Mouse (Mus musculus): ENCODE results near the gene Cpz. TPM values are rescaled to one million over a fixed set of nuclear protein-coding genes. Genes with fewer than 3 reads are reported as not detected.

Gene Cpz
- polyA plus RNA-seq, 1 experiment from 2014 or later: 0.92 TPM

GRCm38 (mm10) chr5:35465966-35466635 lies 59.4 kb downstream of the Cpz start:
- Histone ChIP-seq H3K36me3 (replicated peaks) (no peaks in the 10 kb centered on the region), H3K9me3 (replicated peaks) (no peaks in the 10 kb centered on the region), H3K27ac (replicated peaks) (no peak overlapping the region), H3K4me1 (replicated peaks) (no peaks in the 10 kb centered on the region), H3K4me2 (no peak overlapping the region), H3K27me3 (peaks cover 11% of the 10 kb centered on the region; the same call in 1 of the 2 replicates), H3K9ac (no peak overlapping the region), H3K4me3 (replicated peaks) (no peak overlapping the region)
- 40% methylated on average over 21 of the region's 21 CpGs for WGBS (ENCODE audit: insufficient replicate concordance)
- no peak for ATAC-seq (ENCODE audit: insufficient read depth)

GRCm38 (mm10) chr5:35462081-35462480 lies 63.4 kb downstream of the Cpz start:
- Histone ChIP-seq H3K9ac (no peak overlapping the region), H3K4me1 (replicated peaks) (no peaks in the 10 kb centered on the region), H3K27ac (replicated peaks) (no peak overlapping the region), H3K4me2 (no peak overlapping the region), H3K9me3 (replicated peaks) (no peaks in the 10 kb centered on the region), H3K27me3 (peaks cover 6% of the 10 kb centered on the region; the same call in 1 of the 2 replicates), H3K4me3 (replicated peaks) (no peak overlapping the region), H3K36me3 (replicated peaks) (no peaks in the 10 kb centered on the region)
- WGBS (ENCODE audit: insufficient replicate concordance): 43% methylated on average over 8 of the region's 8 CpGs
- ATAC-seq (ENCODE audit: insufficient read depth): no peak

- no peaks in the 10 kb centered on the region for H3K9me3 ChIP-seq (replicated peaks)
- no peaks in the 10 kb centered on the region for H3K4me1 ChIP-seq (replicated peaks)
- no peak overlapping the region for H3K4me3 ChIP-seq (replicated peaks)
- WGBS (ENCODE audit: insufficient replicate concordance): 58% methylated on average over 4 of the region's 4 CpGs
- no peak overlapping the region for H3K9ac ChIP-seq
- H3K4me2 ChIP-seq: no peak overlapping the region
- ATAC-seq (ENCODE audit: insufficient read depth): no peak
- no peak overlapping the region for H3K27ac ChIP-seq (replicated peaks)
- 0 out of 2 replicates have a peak, but pooled peaks cover 4% of the 10 kb centered on the region for H3K27me3 ChIP-seq
- H3K36me3 ChIP-seq (replicated peaks): no peaks in the 10 kb centered on the region
These were observed 65.7 kb downstream of the Cpz start for GRCm38 (mm10) chr5:35459760-35460159.

- Histone ChIP-seq H3K9ac (no peak overlapping the region), H3K9me3 (replicated peaks) (no peaks in the 10 kb centered on the region), H3K27ac (replicated peaks) (no peak overlapping the region), H3K4me1 (replicated peaks) (no peaks in the 10 kb centered on the region), H3K27me3 (0 out of 2 replicates have a peak, but pooled peaks cover 4% of the 10 kb centered on the region), H3K36me3 (replicated peaks) (no peaks in the 10 kb centered on the region), H3K4me3 (replicated peaks) (no peak overlapping the region), H3K4me2 (no peak overlapping the region)
- ATAC-seq (ENCODE audit: insufficient read depth): no peak
- 43% methylated on average over 3 of the region's 3 CpGs for WGBS (ENCODE audit: insufficient replicate concordance)
These were observed 67.2 kb downstream of the Cpz start for GRCm38 (mm10) chr5:35458267-35458666.

- no peak overlapping the region for H3K9ac ChIP-seq
- no peak overlapping the region for H3K27ac ChIP-seq (replicated peaks)
- H3K27me3 ChIP-seq: 0 out of 2 replicates have a peak, but pooled peaks cover 4% of the 10 kb centered on the region
- no peaks in the 10 kb centered on the region for H3K9me3 ChIP-seq (replicated peaks)
- no peak overlapping the region for H3K4me3 ChIP-seq (replicated peaks)
- no peaks in the 10 kb centered on the region for H3K36me3 ChIP-seq (replicated peaks)
- H3K4me2 ChIP-seq: no peak overlapping the region
- ATAC-seq (ENCODE audit: insufficient read depth): no peak
- 67% methylated on average over 7 of the region's 7 CpGs for WGBS (ENCODE audit: insufficient replicate concordance)
- H3K4me1 ChIP-seq (replicated peaks): no peaks in the 10 kb centered on the region
These were observed 68.1 kb downstream of the Cpz start for GRCm38 (mm10) chr5:35457364-35457763.

- Histone ChIP-seq H3K36me3 (replicated peaks) (no peaks in the 10 kb centered on the region), H3K9ac (no peak overlapping the region), H3K27ac (replicated peaks) (no peak overlapping the region), H3K4me3 (replicated peaks) (no peak overlapping the region), H3K27me3 (0 out of 2 replicates have a peak, but pooled peaks cover 4% of the 10 kb centered on the region), H3K9me3 (replicated peaks) (no peaks in the 10 kb centered on the region), H3K4me1 (replicated peaks) (no peaks in the 10 kb centered on the region), H3K4me2 (no peak overlapping the region)
- WGBS (ENCODE audit: insufficient replicate concordance): 41% methylated on average over 17 of the region's 17 CpGs
- no peak for ATAC-seq (ENCODE audit: insufficient read depth)
These were observed 71.2 kb downstream of the Cpz start for GRCm38 (mm10) chr5:35454187-35454800.

Other genes starting within 250 kb of the Cpz start
- not detected in 2 replicates for gene Adra2c, start 247.4 kb downstream of the Cpz start, polyA plus RNA-seq (2015; fragmentation: Nextera tagmentation; extraction: Ambion mirVana)
- gene Hmx1, start 136.6 kb downstream of the Cpz start, polyA plus RNA-seq (2015; fragmentation: Nextera tagmentation; extraction: Ambion mirVana): not detected in 2 replicates
- 2.6 and 2.7 TPM in 2 replicates for gene Trmt44, start 49.4 kb upstream of the Cpz start, polyA plus RNA-seq (2015; fragmentation: Nextera tagmentation; extraction: Ambion mirVana)
- 3.1 and 3.6 TPM in 2 replicates for gene Acox3, start 57.3 kb upstream of the Cpz start, polyA plus RNA-seq (2015; fragmentation: Nextera tagmentation; extraction: Ambion mirVana)
- 1.9 and 2.2 TPM in 2 replicates for gene Htra3, start 154.1 kb upstream of the Cpz start, polyA plus RNA-seq (2015; fragmentation: Nextera tagmentation; extraction: Ambion mirVana)
- 2.7 and 3.3 TPM in 2 replicates for gene Sh3tc1, start 214.3 kb upstream of the Cpz start, polyA plus RNA-seq (2015; fragmentation: Nextera tagmentation; extraction: Ambion mirVana)
- 0.36 and 0.52 TPM in 2 replicates for gene Ablim2, start 232.2 kb upstream of the Cpz start, polyA plus RNA-seq (2015; fragmentation: Nextera tagmentation; extraction: Ambion mirVana)